Mouse (Mus musculus) kidney, adult 2 months (tissue): ENCODE data around the gene Mief1.

Experiments
- CTCF ChIP-seq: fragments of 200-500 bp; conservative IDR thresholded peaks from 2 replicates; pipeline ENCODE4 v1.5.1; 2011; ENCODE audit warnings: low read depth, mild to moderate bottlenecking, control low read depth, low read length, moderate library complexity, mixed read lengths; ENCODE audit not compliant: insufficient read depth, insufficient read length
- POLR2A ChIP-seq: fragments of 200-500 bp; IDR thresholded peaks from one replicate; pipeline ENCODE4 v1.6.1; 2011; ENCODE audit warnings: low read depth, low read length, control low read depth

DNA sequence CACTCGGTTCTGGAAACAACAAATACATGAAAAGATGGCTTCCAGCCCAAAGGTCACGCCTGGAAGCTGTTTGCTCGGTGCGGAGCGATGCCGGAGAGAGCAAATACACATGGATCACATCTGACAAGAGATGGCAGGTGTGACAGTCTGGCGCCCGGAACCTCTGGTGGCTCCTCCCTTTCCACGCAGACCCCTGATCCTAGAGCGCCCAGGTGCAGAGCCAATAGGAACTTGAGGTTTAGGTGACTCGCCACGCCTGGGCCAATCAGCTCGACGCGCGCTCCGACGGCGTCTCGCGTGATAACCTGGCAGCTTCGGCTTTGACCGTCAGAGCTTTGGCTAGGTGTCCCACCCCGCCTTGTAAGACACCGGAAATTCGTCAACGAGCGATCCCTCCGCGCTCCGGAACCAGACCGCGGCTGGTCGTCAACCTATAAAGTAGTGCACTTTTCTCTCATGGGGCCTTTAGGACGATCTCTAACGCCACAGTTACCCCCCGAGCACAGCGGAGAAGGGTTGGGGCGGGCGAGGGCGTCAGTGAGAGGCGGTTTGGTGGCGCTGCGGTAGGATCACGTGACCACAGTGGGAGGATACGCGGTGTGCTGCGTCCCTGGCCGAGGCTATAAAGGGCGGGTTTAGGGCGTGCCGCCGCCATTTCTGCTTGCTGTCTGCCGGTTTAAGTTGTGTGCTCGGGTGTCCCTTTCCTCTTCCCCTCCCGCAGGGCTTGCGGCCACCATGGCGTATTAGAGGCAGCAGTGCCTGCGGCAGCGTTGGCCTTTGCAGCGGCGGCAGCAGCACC lies 21.2 kb downstream of the Mief1 start, which contains the start of gene Atf4:
- no peak for TF ChIP-seq CTCF
- peak; percentile 100 for TF ChIP-seq POLR2A
